ENCODE assay signal across 12 mouse cellular contexts in the genomic region with DNA sequence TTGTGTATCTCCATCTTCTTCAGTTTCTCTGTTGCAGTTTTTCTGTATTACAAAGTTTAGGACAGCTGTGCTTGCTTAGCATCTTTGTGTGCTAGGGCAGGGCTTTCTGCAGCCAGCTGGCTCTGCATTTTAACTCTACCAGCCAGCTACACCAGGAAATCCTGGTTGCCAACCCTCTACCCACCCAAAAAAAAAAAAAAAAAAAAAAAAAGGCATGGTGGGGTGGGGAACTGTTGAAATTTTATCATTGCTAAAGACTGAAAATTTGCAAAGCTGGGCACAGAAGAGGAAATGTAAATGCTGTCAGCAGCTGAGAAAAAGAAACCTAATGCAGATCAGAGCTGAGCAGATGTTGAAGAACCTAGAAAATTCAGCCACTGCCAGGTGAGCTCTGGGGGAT. TPM values are rescaled to one million over a fixed set of nuclear protein-coding genes. Genes with fewer than 3 reads are reported as not detected.
"Had no signal": no experiment of that assay in that cellular context is flagged by ENCODE, and none has a peak within 500 bp of the region (broad histone marks: within the 10 kb centered on the region; RNA-seq: fewer than 3 reads in every experiment).

No protein-coding gene starts in this region.

RNA-seq across cellular contexts. Expression of gene Gm36079, which starts 16.7 kb away (rescaled TPM):
- total RNA-seq: forebrain, postnatal 0 days; gastrocnemius, adult 18-20 months; gastrocnemius, adult 2 months; gastrocnemius, adult 8-10 months; gastrocnemius, postnatal 10 days; gastrocnemius, postnatal 14 days; gastrocnemius, postnatal 25 days; gastrocnemius, postnatal 36 days; gastrocnemius, postnatal 4 days; heart, adult 18-20 months; heart, adult 2 months; heart, adult 8-10 months had no signal

RNA-seq across cellular contexts. Expression of gene Gm21188, which starts 41.9 kb away (rescaled TPM):
- total RNA-seq: forebrain, postnatal 0 days had no signal

RNA-seq across cellular contexts. Expression of gene B020031M17Rik, which starts 59.5 kb away (rescaled TPM):
- total RNA-seq: forebrain, postnatal 0 days; gastrocnemius, adult 18-20 months; gastrocnemius, adult 2 months; gastrocnemius, adult 8-10 months; gastrocnemius, postnatal 10 days; gastrocnemius, postnatal 14 days; gastrocnemius, postnatal 25 days; gastrocnemius, postnatal 36 days; gastrocnemius, postnatal 4 days; heart, adult 18-20 months; heart, adult 2 months; heart, adult 8-10 months had no signal
